Mouse (Mus musculus) embryonic facial prominence, embryonic 11.5 days (tissue): ENCODE data around the gene Pcca. TPM values are rescaled to one million over a fixed set of nuclear protein-coding genes. Genes with fewer than 3 reads are reported as not detected.

Experiments
- ATAC-seq: fragments of 200-750 bp; cut with Nextera tagmentation; replicated peaks from 2 replicates; pipeline ENCODE4 v1.8.0; 2017; ENCODE audit warnings: low read depth; ENCODE audit not compliant: insufficient number of reproducible peaks, low FRiP score, low TSS enrichment
- DNase-seq: peaks from one replicate; pipeline ENCODE4 v3.0.0-alpha.2; 2015; ENCODE audit warnings: low spot score
- H3K27ac ChIP-seq: fragments of 300-500 bp; sonication (generic); replicated peaks from 2 replicates; pipeline ENCODE4 v1.5.1; 2014; ENCODE audit warnings: mild to moderate bottlenecking, low read depth, low read length, control low read depth
- H3K27me3 ChIP-seq: fragments of 300-500 bp; sonication (generic); 2 replicates; pipeline ENCODE4 v1.6.1; 2014; ENCODE audit warnings: mild to moderate bottlenecking, low read length, moderate library complexity, mixed read lengths; ENCODE audit not compliant: control insufficient read depth, insufficient read depth
- H3K36me3 ChIP-seq: fragments of 300-500 bp; sonication (generic); replicated peaks from 2 replicates; pipeline ENCODE4 v1.6.1; 2014; ENCODE audit warnings: low read depth, mild to moderate bottlenecking, low read length, moderate library complexity, mixed read lengths; ENCODE audit not compliant: control insufficient read depth, insufficient read depth
- H3K4me1 ChIP-seq: fragments of 300-500 bp; sonication (generic); 2 replicates; pipeline ENCODE4 v1.6.1; 2014; ENCODE audit warnings: low read length, mixed read lengths; ENCODE audit not compliant: control insufficient read depth, insufficient read depth
- H3K4me2 ChIP-seq: fragments of 300-500 bp; sonication (generic); 2 replicates; pipeline ENCODE4 v1.6.1; 2014; ENCODE audit warnings: low read depth, mild to moderate bottlenecking, control low read depth, low read length, moderate library complexity
- H3K4me3 ChIP-seq: fragments of 300-500 bp; sonication (generic); 2 replicates; pipeline ENCODE4 v1.5.1; 2014; ENCODE audit warnings: low read depth, low read length, control low read depth
- H3K9ac ChIP-seq: fragments of 300-500 bp; sonication (generic); replicated peaks from 2 replicates; pipeline ENCODE4 v1.6.1; 2014; ENCODE audit warnings: mild to moderate bottlenecking, control low read depth, low read length
- H3K9me3 ChIP-seq: fragments of 300-500 bp; sonication (generic); replicated peaks from 2 replicates; pipeline ENCODE4 v1.6.1; 2016; ENCODE audit warnings: mild to moderate bottlenecking, low read length, inconsistent platforms, mixed read lengths; ENCODE audit not compliant: control insufficient read depth
- WGBS: fragments of 180-500 bp; shearing (Covaris S2); extraction: QIAGEN DNeasy Blood & Tissue Kit; methylation state at CpG from one replicate; pipeline ENCODE4 v1.1.7; 2014; 5-methylcytosine and 5-hydroxymethylcytosine counted together
- polyA plus RNA-seq: library from polyadenylated mRNA; unstranded; fragments of >200 nt; fragmentation: Nextera tagmentation; extraction: Ambion mirVana; gene quantifications from 2 replicates; pipeline ENCODE4 v1.2.1, GENCODE M21; 2014

Gene Pcca
- polyA plus RNA-seq, 1 experiment from 2014 or later = 35.3 TPM

GRCm38 (mm10) chr14:122835487-122836190, 301.5 kb downstream of the Pcca start:
- no peak overlapping the region for H3K9ac ChIP-seq
- no peaks in the 10 kb centered on the region for H3K4me1 ChIP-seq
- no peaks in the 10 kb centered on the region for H3K9me3 ChIP-seq
- no peak overlapping the region for H3K27ac ChIP-seq
- no peak overlapping the region for H3K4me2 ChIP-seq
- H3K27me3 ChIP-seq = no peaks in the 10 kb centered on the region
- ATAC-seq = no peak
- DNase-seq = no peak
- 41% methylated on average over 7 of the region's 7 CpGs for whole genome bisulfite sequencing
- H3K4me3 ChIP-seq = no peak overlapping the region
- no peaks in the 10 kb centered on the region for H3K36me3 ChIP-seq

GRCm38 (mm10) chr14:122836221-122836620, 302.1 kb downstream of the Pcca start:
- no peak for ATAC-seq
- no peaks in the 10 kb centered on the region for H3K4me1 ChIP-seq
- no peak overlapping the region for H3K4me3 ChIP-seq
- DNase-seq = peak; percentile 39
- 11% methylated on average over 4 of the region's 4 CpGs for WGBS
- H3K9me3 ChIP-seq = no peaks in the 10 kb centered on the region
- H3K4me2 ChIP-seq = no peak overlapping the region
- H3K36me3 ChIP-seq = no peaks in the 10 kb centered on the region
- H3K9ac ChIP-seq = no peak overlapping the region
- no peak overlapping the region for H3K27ac ChIP-seq
- H3K27me3 ChIP-seq = no peaks in the 10 kb centered on the region

GRCm38 (mm10) chr14:122837018-122837417, 302.9 kb downstream of the Pcca start:
- no peaks in the 10 kb centered on the region for H3K4me1 ChIP-seq
- DNase-seq (no peak), ATAC-seq (no peak)
- H3K36me3 ChIP-seq = no peaks in the 10 kb centered on the region
- H3K4me2 ChIP-seq = no peak overlapping the region
- 64% methylated on average over 2 of the region's 2 CpGs for WGBS
- H3K9ac ChIP-seq = no peak overlapping the region
- no peak overlapping the region for H3K4me3 ChIP-seq
- H3K27me3 ChIP-seq = no peaks in the 10 kb centered on the region
- no peak overlapping the region for H3K27ac ChIP-seq
- H3K9me3 ChIP-seq = no peaks in the 10 kb centered on the region

- no peak overlapping the region for H3K4me2 ChIP-seq
- no peaks in the 10 kb centered on the region for H3K9me3 ChIP-seq
- H3K4me3 ChIP-seq = no peak overlapping the region
- ATAC-seq = no peak
- H3K9ac ChIP-seq = no peak overlapping the region
- no peak overlapping the region for H3K27ac ChIP-seq
- no peaks in the 10 kb centered on the region for H3K27me3 ChIP-seq
- H3K36me3 ChIP-seq = no peaks in the 10 kb centered on the region
- WGBS = 62% methylated on average over 5 of the region's 5 CpGs
- H3K4me1 ChIP-seq = no peaks in the 10 kb centered on the region
- DNase-seq = no peak
Observed at GRCm38 (mm10) chr14:122852506-122853057, 318.5 kb downstream of the Pcca start.

- Histone ChIP-seq H3K9me3 (no peaks in the 10 kb centered on the region), H3K4me3 (no peak overlapping the region), H3K36me3 (no peaks in the 10 kb centered on the region), H3K9ac (no peak overlapping the region), H3K4me2 (no peak overlapping the region), H3K27me3 (no peaks in the 10 kb centered on the region), H3K27ac (no peak overlapping the region), H3K4me1 (no peaks in the 10 kb centered on the region)
- no peak for DNase-seq
- WGBS = 91% methylated on average over 1 of the region's 1 CpGs
- no peak for ATAC-seq
Observed at GRCm38 (mm10) chr14:122859792-122860191, 325.7 kb downstream of the Pcca start.

GRCm38 (mm10) chr14:122862623-122863022, 328.5 kb downstream of the Pcca start:
- Histone ChIP-seq H3K9me3 (no peaks in the 10 kb centered on the region), H3K36me3 (no peaks in the 10 kb centered on the region), H3K4me3 (no peak overlapping the region), H3K27ac (no peak overlapping the region), H3K4me2 (no peak overlapping the region), H3K4me1 (no peaks in the 10 kb centered on the region), H3K9ac (no peak overlapping the region), H3K27me3 (no peaks in the 10 kb centered on the region)
- no peak for DNase-seq
- 58% methylated on average over 4 of the region's 4 CpGs for whole genome bisulfite sequencing
- no peak for ATAC-seq

GRCm38 (mm10) chr14:122865462-122866129, 331.5 kb downstream of the Pcca start:
- no peaks in the 10 kb centered on the region for H3K36me3 ChIP-seq

More at GRCm38 (mm10) chr14:122865462-122866129, 331.5 kb downstream of the Pcca start:
- Histone ChIP-seq H3K4me3 (no peak overlapping the region), H3K27me3 (no peaks in the 10 kb centered on the region), H3K9ac (no peak overlapping the region), H3K4me2 (no peak overlapping the region), H3K4me1 (no peaks in the 10 kb centered on the region), H3K27ac (no peak overlapping the region), H3K9me3 (no peaks in the 10 kb centered on the region)
- WGBS = 75% methylated on average over 4 of the region's 4 CpGs
- DNase-seq (no peak), ATAC-seq (no peak)
